Mouse (Mus musculus) cerebellum, postnatal 10 days (tissue): ENCODE measurements around the gene Gm48552.

Source experiments
- DNase-seq, 2 experiments: peaks; one replicate each; pipeline ENCODE4 v3.0.0; 2021; ENCODE audit warnings: mixed read lengths in 2 of 2

The Gm48552 gene

GRCm38 (mm10) chr10:81389373-81389772 lies 568 bp downstream of the Gm48552 start:
- DNase-seq: peak; percentile 48 to 59

- peak; percentile 88 for DNase-seq
Measured at GRCm38 (mm10) chr10:81389801-81390677, 1.2 kb downstream of the Gm48552 start.

GRCm38 (mm10) chr10:81390678-81390965 lies 1.8 kb downstream of the Gm48552 start:
- DNase-seq: peak in 1 of 2 experiments; percentile 20

- DNase-seq: peak in 1 of 2 experiments; percentile 2
Measured at GRCm38 (mm10) chr10:81392270-81392669, 3.5 kb downstream of the Gm48552 start.

DNA sequence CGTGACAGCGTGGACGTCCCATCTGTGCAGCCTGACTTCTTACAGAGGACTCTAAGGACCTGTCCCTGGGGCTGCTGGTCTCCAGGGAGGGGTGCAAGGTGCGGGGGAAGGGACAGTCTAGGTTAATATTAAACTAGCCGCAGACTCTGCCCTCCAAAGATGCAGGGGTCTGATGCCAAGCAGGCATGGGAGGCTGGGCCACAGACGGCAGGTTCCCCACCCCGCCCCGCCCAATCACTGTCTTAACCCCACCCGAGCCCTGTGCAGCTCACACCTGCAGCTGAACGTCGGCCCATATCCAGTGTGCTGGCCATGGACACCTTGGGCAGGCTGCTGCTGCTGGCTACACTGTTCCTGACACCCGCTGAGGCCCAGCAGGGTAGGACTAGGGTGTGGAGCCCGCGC lies 4.0 kb downstream of the Gm48552 start, which contains the start of gene Smim24:
TSS of gene Smim24 (plus strand) at position 271 of the 405 bp plus-strand sequence.
- peak in 1 of 2 experiments; percentile 35 for DNase-seq

DNA sequence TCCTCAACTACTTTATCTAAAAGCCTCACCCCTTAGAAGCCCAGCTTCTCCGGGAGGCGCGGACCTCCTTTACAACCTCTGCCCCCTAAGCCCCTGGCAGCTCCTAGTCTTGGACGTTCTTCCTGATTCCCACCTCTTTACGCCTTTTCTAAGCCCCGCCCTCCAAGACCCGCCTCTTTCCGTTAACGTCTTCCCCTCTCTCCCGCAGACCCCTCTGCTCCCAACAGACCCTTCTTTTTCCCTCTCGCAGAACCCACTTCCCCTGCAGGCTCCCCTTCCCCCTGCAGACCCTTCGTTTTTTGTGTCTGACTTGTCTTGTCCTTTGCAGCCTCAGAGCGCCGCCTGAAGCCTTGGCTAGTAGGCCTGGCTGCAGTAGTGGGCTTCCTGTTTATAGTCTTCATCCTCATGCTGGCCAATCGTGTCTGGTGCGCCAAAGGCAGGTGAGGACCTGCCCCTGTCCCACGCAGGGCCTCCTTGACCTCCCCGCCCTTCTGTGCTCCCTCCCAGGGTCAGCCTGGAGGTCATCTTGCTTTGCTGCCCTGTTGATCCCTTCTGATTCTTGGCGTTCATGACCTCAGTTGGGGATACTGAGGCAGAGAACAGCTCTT lies 4.8 kb downstream of the Gm48552 start:
- DNase-seq: peak; percentile 51 to 52

GRCm38 (mm10) chr10:81395127-81395526 lies 6.3 kb downstream of the Gm48552 start:
- DNase-seq: peak; percentile 90 to 95

GRCm38 (mm10) chr10:81395865-81396264 lies 7.1 kb downstream of the Gm48552 start:
- peak; percentile 54 to 72 for DNase-seq

GRCm38 (mm10) chr10:81396749-81397148 lies 7.9 kb downstream of the Gm48552 start:
- DNase-seq: peak in 1 of 2 experiments; percentile 56

DNA sequence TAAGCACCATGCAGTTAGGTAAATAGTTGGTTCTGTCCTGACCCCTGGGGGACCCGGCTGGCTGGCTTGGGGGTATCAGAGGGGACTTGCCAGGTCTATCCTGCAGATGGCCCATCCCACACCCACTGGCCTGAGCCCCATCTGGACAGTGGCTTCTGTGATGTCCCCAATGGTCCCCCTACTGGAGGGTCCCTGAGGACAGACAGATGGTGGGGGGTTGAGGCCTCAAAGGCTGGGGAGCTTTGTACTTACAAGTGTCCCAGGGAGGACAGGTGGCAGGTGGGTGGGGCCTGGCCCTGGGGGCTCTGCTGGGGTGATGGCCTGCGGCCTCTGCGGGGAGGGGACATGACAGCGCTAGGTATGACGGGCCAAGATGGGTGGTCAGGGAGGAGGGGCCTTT lies 10.5 kb downstream of the Gm48552 start:
- DNase-seq: peak in 1 of 2 experiments; percentile 73

- DNase-seq: no peak
Measured at GRCm38 (mm10) chr10:81399798-81400308, 11.0 kb downstream of the Gm48552 start.

- peak; percentile 93 to 95 for DNase-seq
Measured at GRCm38 (mm10) chr10:81400371-81401204, 11.8 kb downstream of the Gm48552 start.

- DNase-seq: no peak
Measured at GRCm38 (mm10) chr10:81401205-81401520, 12.4 kb downstream of the Gm48552 start.

- DNase-seq: peak; percentile 74 to 82
Measured at GRCm38 (mm10) chr10:81401521-81402226, 12.9 kb downstream of the Gm48552 start.

DNA sequence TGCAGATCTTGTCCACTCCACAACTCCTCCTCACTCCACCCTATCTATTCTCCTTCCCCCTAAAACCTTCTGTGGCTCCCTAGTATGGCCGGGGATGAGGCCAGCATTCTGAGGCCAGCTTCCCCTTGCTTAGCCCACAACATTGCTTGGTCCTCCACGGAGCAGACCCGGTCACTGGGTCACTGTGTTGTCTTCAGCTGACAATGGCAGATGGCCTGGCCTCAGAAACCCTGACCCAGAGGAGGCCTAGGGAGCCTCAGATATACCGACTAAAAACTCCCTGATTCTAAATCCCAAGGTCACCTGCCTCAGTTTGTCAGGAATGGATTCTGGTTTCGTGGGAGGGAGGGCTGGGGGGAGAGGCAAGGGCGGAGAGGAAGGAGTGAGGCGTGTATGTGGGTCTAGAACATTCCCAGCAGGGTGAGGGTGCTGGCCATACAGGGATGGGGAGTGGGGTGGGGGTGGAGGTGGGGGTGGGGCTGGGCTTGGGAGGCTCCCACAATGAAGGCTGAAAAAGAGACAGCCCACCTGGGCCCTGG lies 13.5 kb downstream of the Gm48552 start:
- no peak for DNase-seq

DNA sequence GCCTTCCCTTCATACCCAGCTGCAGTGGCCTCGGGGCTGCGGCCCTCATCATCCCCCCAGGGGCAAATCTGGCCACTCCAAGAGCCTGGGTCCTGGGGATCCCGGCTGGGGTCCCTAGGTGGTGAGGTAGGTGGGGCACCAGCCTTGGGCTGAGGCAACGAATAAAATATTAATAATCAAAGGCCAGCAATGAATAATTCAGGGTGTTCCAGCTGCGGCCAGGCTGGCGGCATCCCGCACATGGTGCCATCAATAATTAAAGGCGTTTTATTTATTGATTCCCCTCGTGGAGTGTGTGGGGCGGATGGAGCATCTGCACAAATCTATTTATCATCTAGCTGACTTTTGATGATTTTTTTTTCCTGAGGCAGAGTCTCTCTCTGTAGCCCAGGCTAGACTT lies 14.7 kb downstream of the Gm48552 start:
- no peak for DNase-seq

DNA sequence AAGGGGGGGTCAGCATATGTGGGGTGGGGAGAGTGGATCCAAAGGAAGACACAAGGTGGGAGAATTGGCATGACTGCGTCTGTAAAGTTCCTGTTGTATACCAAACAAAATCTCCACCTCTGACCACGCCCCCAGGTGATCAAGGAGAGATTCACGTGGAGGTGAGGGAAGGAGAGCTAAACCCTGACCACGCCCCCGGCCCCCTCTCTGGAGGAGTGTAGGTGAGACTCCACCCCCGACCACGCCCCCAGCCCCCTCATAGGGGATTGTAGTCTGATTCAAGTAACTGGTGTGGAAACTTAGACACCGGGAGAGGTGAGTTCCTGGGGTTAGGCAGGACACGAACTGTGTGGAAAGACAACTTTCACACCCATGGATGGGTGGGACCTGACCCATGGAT lies 15.3 kb downstream of the Gm48552 start:
- peak in 1 of 2 experiments; percentile 67 for DNase-seq

- no peak for DNase-seq
Measured at GRCm38 (mm10) chr10:81404720-81405119, 15.9 kb downstream of the Gm48552 start.

- peak; percentile 86 to 92 for DNase-seq
Measured at GRCm38 (mm10) chr10:81405588-81406201, 16.9 kb downstream of the Gm48552 start.

DNA sequence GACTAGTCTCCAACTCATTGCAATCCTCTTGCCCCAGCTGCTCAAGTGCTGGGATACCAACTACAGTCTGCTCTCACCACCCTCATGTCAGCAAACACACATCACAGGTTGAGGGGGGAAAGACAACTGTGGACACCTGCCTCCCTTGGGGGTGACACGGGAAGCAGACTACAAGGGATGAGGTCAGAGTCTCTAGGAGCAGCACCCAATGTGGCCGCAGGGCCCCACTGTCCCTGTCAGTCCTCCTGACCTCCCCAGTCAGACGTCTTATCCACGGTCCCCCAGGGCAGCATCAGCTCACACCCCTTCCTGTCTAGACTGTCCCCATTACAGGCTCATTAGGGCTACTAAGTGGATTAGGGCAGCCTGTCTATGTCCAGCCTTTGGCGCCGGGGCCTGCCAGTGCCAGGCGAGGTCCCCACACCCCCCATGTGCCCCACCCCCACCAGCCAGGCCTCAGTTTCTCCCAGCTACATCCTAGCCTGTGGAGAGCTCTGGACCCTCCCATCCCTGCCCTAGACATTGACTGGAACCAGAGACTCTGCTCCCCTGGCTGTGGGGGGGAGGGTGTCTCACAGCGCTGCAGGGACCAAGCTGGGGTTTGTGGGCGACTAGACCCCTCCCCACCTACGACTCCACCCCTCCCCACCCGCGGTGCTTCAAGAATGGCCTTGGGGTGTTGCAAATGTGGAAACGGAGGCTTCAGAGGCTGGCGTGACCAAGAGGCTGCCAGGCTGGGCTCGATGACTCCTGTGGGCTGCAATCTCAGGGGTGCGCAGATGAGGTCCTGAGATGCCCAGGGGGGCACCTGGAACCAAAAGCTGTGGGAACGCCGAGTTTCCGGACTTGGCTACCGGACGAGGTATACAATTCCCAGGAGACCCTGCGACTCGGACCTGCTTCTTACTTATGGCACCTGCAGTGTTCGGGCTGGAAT lies 18.0 kb downstream of the Gm48552 start:
- DNase-seq: no peak
